Mouse (Mus musculus): ENCODE results near the gene Sik1. TPM values are rescaled to one million over a fixed set of nuclear protein-coding genes. Genes with fewer than 3 reads are reported as not detected.

Gene Sik1
- polyA plus RNA-seq, 1 experiment from 2014 or later: 12.6 TPM

DNA sequence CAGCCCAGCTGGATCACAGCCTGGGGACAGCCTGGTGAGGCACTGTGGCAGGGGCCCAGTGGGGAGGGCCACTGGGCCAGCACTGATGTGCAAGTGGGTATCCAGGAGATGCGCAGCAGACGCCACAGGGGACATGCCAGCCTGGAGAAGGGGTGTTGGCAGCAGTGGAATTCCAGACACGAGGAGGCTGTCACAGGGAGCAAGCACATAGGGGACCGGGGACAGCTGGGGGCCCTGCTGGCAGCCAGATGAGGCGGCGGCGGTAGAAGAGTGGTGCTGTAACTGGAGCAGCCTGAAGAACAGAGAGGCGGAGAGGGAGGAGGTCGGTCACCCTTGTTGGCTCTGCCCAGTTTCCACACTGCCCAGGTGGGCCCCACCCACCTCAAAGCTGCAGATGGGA lies 9.3 kb downstream of the Sik1 start:
- ATAC-seq (ENCODE audit: insufficient number of reproducible peaks, low FRiP score, low TSS enrichment, low read depth): no peak
- H3K9ac ChIP-seq (ENCODE audit: low read length): no peak overlapping the region

DNA sequence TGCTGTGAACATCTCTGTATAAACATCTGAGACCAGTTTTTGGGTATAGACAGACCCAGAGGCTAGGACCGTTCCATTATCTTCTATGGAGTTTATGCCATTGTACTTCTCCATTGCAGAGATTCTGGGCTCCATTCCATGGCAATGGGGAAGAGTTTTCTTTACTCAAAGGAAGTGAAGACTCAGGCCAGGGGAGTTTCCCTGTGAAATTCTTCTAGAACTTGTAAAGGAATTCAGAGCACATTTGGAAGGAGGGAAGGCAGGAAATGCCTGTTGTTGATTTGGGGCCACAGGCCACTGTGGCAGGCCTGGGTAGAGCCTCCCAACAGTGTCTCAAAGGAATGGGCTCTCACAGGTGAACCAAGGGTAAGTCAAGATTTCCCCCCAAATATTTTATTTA lies 11.7 kb downstream of the Sik1 start:
- peaks cover 23% of the 10 kb centered on the region; the same call in 1 of the 2 replicates for H3K36me3 ChIP-seq (ENCODE audit: control insufficient read depth, insufficient read depth, low read length)
- no peaks in the 10 kb centered on the region for H3K9me3 ChIP-seq (ENCODE audit: control insufficient read depth, low read length)
- no peaks in the 10 kb centered on the region for H3K27me3 ChIP-seq (ENCODE audit: control insufficient read depth, insufficient read depth, low read length)
- no peaks in the 10 kb centered on the region for H3K4me1 ChIP-seq (ENCODE audit: control insufficient read depth, insufficient read depth, low read length)
- H3K4me2 ChIP-seq (ENCODE audit: low read depth, severe bottlenecking): no peak overlapping the region
- ATAC-seq (ENCODE audit: insufficient number of reproducible peaks, low FRiP score, low TSS enrichment, low read depth) (no peak), DNase-seq (ENCODE audit: low spot score) (no peak)
- WGBS: 94% methylated on average over 1 of the region's 1 CpGs
- no peak overlapping the region for H3K9ac ChIP-seq (ENCODE audit: low read length)
- no peak overlapping the region for H3K4me3 ChIP-seq (ENCODE audit: low read depth, low read length)
- no peak overlapping the region for H3K27ac ChIP-seq (replicated peaks; ENCODE audit: low read depth, low read length)

More for the DNA sequence above, 9.3 kb downstream of the Sik1 start:
- no peak overlapping the region for H3K27ac ChIP-seq (replicated peaks; ENCODE audit: low read depth, low read length)
- no peaks in the 10 kb centered on the region for H3K27me3 ChIP-seq (ENCODE audit: control insufficient read depth, insufficient read depth, low read length)
- H3K4me3 ChIP-seq (ENCODE audit: low read depth, low read length): no peak overlapping the region
- no peaks in the 10 kb centered on the region for H3K9me3 ChIP-seq (ENCODE audit: control insufficient read depth, low read length)
- no peak for DNase-seq (ENCODE audit: low spot score)
- no peak overlapping the region for H3K4me2 ChIP-seq (ENCODE audit: low read depth, severe bottlenecking)
- WGBS: 84% methylated on average over 9 of the region's 9 CpGs
- H3K4me1 ChIP-seq (ENCODE audit: control insufficient read depth, insufficient read depth, low read length): no peaks in the 10 kb centered on the region
- peaks cover 28% of the 10 kb centered on the region; the same call in 1 of the 2 replicates for H3K36me3 ChIP-seq (ENCODE audit: control insufficient read depth, insufficient read depth, low read length)

- Histone ChIP-seq H3K4me1 (ENCODE audit: control insufficient read depth, insufficient read depth, low read length) (no peaks in the 10 kb centered on the region), H3K4me3 (ENCODE audit: low read depth, low read length) (no peak overlapping the region), H3K9me3 (ENCODE audit: control insufficient read depth, low read length) (no peaks in the 10 kb centered on the region), H3K4me2 (ENCODE audit: low read depth, severe bottlenecking) (no peak overlapping the region), H3K27me3 (ENCODE audit: control insufficient read depth, insufficient read depth, low read length) (no peaks in the 10 kb centered on the region), H3K27ac (replicated peaks; ENCODE audit: low read depth, low read length) (no peak overlapping the region), H3K9ac (ENCODE audit: low read length) (no peak overlapping the region), H3K36me3 (ENCODE audit: control insufficient read depth, insufficient read depth, low read length) (peaks cover 20% of the 10 kb centered on the region; the same call in 1 of the 2 replicates)
- 91% methylated on average over 12 of the region's 12 CpGs for WGBS
- ATAC-seq (ENCODE audit: insufficient number of reproducible peaks, low FRiP score, low TSS enrichment, low read depth) (no peak), DNase-seq (ENCODE audit: low spot score) (no peak)
Observed at GRCm38 (mm10) chr17:31842930-31843822, 12.4 kb downstream of the Sik1 start.

DNA sequence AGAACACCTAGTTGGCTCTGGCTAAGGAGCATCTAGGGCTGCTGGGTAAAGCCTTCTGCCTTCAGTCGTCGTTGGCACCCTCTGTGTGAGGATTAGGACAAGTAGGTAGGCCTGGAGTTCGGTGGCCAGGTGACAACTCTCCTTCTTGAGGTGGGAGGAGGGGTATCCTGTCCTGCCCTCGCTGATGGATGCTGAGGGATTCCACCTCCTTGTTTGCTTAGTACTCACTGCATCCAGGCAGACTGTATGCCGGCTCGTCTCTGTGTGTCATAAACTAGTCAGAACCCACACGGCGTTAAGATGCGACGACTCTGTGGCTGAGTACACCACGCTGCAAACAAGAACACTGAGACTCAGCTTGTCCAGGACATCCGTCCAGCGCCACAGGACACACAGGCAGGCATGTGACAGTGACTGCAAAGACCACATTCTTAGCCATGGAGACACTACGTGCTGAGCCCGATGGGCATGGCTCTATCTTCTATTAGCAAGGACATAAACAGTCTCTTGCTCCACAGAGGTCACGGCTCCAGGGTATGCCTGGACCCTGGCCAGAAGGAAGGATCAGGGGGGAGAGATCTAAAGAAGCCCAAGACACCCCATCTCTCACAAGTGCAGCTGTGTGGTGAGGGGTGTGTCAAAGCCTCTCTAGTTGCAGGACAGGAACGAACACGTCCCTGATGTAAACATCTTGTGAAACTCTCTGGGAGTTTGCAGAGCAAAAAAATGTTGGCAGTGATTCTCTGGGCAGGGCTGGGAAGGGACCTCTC lies 13.6 kb downstream of the Sik1 start:
- no peak for DNase-seq (ENCODE audit: low spot score)
- ATAC-seq (ENCODE audit: insufficient number of reproducible peaks, low FRiP score, low TSS enrichment, low read depth): no peak

DNA sequence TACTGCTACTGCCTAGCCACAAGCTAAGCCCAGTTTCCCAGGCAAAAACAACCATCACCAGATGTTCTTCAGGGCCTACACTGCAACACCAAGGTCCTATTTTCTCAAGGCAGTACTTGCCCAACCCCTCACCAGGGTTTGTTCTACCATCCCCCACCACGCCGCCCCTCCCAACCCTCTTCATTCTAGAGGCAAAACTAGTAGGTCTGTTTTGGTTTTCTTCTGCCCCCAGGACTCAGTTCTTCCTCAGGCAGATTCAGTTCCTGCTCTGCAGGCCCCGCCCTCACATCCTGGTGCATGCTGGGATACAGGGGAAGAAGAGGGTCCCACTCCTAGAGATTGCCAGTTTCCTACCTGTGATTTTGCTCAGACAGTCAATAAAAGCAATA lies 14.2 kb downstream of the Sik1 start:
- Histone ChIP-seq H3K36me3 (ENCODE audit: control insufficient read depth, insufficient read depth, low read length) (peaks cover 9% of the 10 kb centered on the region; the same call in 1 of the 2 replicates), H3K4me2 (ENCODE audit: low read depth, severe bottlenecking) (no peak overlapping the region), H3K27me3 (ENCODE audit: control insufficient read depth, insufficient read depth, low read length) (no peaks in the 10 kb centered on the region), H3K9me3 (ENCODE audit: control insufficient read depth, low read length) (no peaks in the 10 kb centered on the region), H3K9ac (ENCODE audit: low read length) (no peak overlapping the region), H3K4me1 (ENCODE audit: control insufficient read depth, insufficient read depth, low read length) (no peaks in the 10 kb centered on the region), H3K27ac (replicated peaks; ENCODE audit: low read depth, low read length) (no peak overlapping the region), H3K4me3 (ENCODE audit: low read depth, low read length) (no peak overlapping the region)
- ATAC-seq (ENCODE audit: insufficient number of reproducible peaks, low FRiP score, low TSS enrichment, low read depth): no peak
- no peak for DNase-seq (ENCODE audit: low spot score)
- WGBS: 81% methylated on average over 3 of the region's 3 CpGs

More for the DNA sequence above, 13.6 kb downstream of the Sik1 start:
- Histone ChIP-seq H3K4me2 (ENCODE audit: low read depth, severe bottlenecking) (no peak overlapping the region), H3K36me3 (ENCODE audit: control insufficient read depth, insufficient read depth, low read length) (peaks cover 13% of the 10 kb centered on the region; the same call in 1 of the 2 replicates), H3K4me1 (ENCODE audit: control insufficient read depth, insufficient read depth, low read length) (no peaks in the 10 kb centered on the region), H3K9ac (ENCODE audit: low read length) (no peak overlapping the region), H3K27me3 (ENCODE audit: control insufficient read depth, insufficient read depth, low read length) (no peaks in the 10 kb centered on the region), H3K9me3 (ENCODE audit: control insufficient read depth, low read length) (no peaks in the 10 kb centered on the region), H3K27ac (replicated peaks; ENCODE audit: low read depth, low read length) (no peak overlapping the region), H3K4me3 (ENCODE audit: low read depth, low read length) (no peak overlapping the region)
- 65% methylated on average over 18 of the region's 18 CpGs for WGBS

DNA sequence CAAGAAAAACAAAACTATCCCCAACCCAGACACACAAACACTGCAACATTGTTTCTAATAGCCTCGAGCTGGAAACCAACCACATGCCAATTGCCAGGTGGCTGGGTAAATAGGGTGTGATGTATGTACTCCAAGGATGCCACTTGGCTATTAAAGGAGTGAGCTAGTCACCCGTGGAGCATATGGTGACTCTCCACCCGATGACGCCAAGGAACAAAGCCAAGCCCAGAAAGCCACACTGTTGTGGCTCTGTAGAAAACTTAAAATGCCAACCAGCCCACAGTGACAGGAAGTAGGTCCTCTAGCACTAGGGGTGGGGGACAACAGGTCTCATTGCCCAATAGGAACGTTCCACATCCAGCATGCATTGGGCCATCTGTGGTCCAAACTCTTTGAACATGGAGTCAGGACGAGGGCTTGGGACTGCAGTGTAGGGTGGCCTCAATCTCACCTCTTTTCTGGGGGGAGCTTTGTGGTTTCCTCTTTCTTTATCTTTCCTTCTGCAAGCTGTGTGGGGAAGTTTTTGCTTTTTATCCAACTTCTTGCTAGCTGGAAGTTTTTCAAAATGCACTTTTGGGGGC lies 15.1 kb downstream of the Sik1 start:
- Histone ChIP-seq H3K27me3 (ENCODE audit: control insufficient read depth, insufficient read depth, low read length) (no peaks in the 10 kb centered on the region), H3K4me1 (ENCODE audit: control insufficient read depth, insufficient read depth, low read length) (no peaks in the 10 kb centered on the region), H3K36me3 (ENCODE audit: control insufficient read depth, insufficient read depth, low read length) (peaks cover 6% of the 10 kb centered on the region; the same call in 1 of the 2 replicates), H3K27ac (replicated peaks; ENCODE audit: low read depth, low read length) (no peak overlapping the region), H3K9ac (ENCODE audit: low read length) (no peak overlapping the region), H3K9me3 (ENCODE audit: control insufficient read depth, low read length) (no peaks in the 10 kb centered on the region), H3K4me2 (ENCODE audit: low read depth, severe bottlenecking) (no peak overlapping the region), H3K4me3 (ENCODE audit: low read depth, low read length) (no peak overlapping the region)
- DNase-seq (ENCODE audit: low spot score) (no peak), ATAC-seq (ENCODE audit: insufficient number of reproducible peaks, low FRiP score, low TSS enrichment, low read depth) (no peak)
- 85% methylated on average over 6 of the region's 6 CpGs for WGBS

- Histone ChIP-seq H3K9me3 (ENCODE audit: control insufficient read depth, low read length) (no peaks in the 10 kb centered on the region), H3K27me3 (ENCODE audit: control insufficient read depth, insufficient read depth, low read length) (no peaks in the 10 kb centered on the region), H3K4me2 (ENCODE audit: low read depth, severe bottlenecking) (no peak overlapping the region), H3K27ac (replicated peaks; ENCODE audit: low read depth, low read length) (no peak overlapping the region), H3K9ac (ENCODE audit: low read length) (no peak overlapping the region), H3K4me1 (ENCODE audit: control insufficient read depth, insufficient read depth, low read length) (peaks cover 9% of the 10 kb centered on the region), H3K36me3 (ENCODE audit: control insufficient read depth, insufficient read depth, low read length) (no peaks in the 10 kb centered on the region), H3K4me3 (ENCODE audit: low read depth, low read length) (no peak overlapping the region)
- DNase-seq (ENCODE audit: low spot score) (no peak), ATAC-seq (ENCODE audit: insufficient number of reproducible peaks, low FRiP score, low TSS enrichment, low read depth) (no peak)
- WGBS: 87% methylated on average over 7 of the region's 7 CpGs
Observed at GRCm38 (mm10) chr17:31836772-31837171, 18.8 kb downstream of the Sik1 start.

- H3K36me3 ChIP-seq (ENCODE audit: control insufficient read depth, insufficient read depth, low read length): no peaks in the 10 kb centered on the region
- H3K27ac ChIP-seq (replicated peaks; ENCODE audit: low read depth, low read length): no peak overlapping the region
- DNase-seq (ENCODE audit: low spot score): no peak
- peaks cover 12% of the 10 kb centered on the region for H3K4me1 ChIP-seq (ENCODE audit: control insufficient read depth, insufficient read depth, low read length)
- no peaks in the 10 kb centered on the region for H3K27me3 ChIP-seq (ENCODE audit: control insufficient read depth, insufficient read depth, low read length)
- ATAC-seq (ENCODE audit: insufficient number of reproducible peaks, low FRiP score, low TSS enrichment, low read depth): no peak
- no peak overlapping the region for H3K4me2 ChIP-seq (ENCODE audit: low read depth, severe bottlenecking)
- no peaks in the 10 kb centered on the region for H3K9me3 ChIP-seq (ENCODE audit: control insufficient read depth, low read length)
- H3K4me3 ChIP-seq (ENCODE audit: low read depth, low read length): no peak overlapping the region
- 83% methylated on average over 2 of the region's 2 CpGs for WGBS
- H3K9ac ChIP-seq (ENCODE audit: low read length): no peak overlapping the region
Observed at GRCm38 (mm10) chr17:31836264-31836607, 19.4 kb downstream of the Sik1 start.
